Mouse (Mus musculus) forebrain, embryonic 12.5 days (tissue): ENCODE data around the gene Cbr1. TPM values are rescaled to one million over a fixed set of nuclear protein-coding genes. Genes with fewer than 3 reads are reported as not detected.
"Not testable (repeated sequence)": the region's sequence is repeated elsewhere in the genome, so short reads cannot be mapped to it uniquely, and the experiment has no call there.

Experiments
- ATAC-seq: fragments of 200-750 bp; cut with Nextera tagmentation; 2 replicates; pipeline ENCODE4 v1.8.0; 2017; ENCODE audit warnings: moderate TSS enrichment; ENCODE audit not compliant: low FRiP score
- H3K27ac ChIP-seq: fragments of 300-500 bp; sonication (generic); 2 replicates; pipeline ENCODE4 v1.5.1; 2016; ENCODE audit warnings: mild to moderate bottlenecking
- H3K27me3 ChIP-seq: fragments of 300-500 bp; sonication (generic); 2 replicates; pipeline ENCODE4 v1.6.1; 2016; ENCODE audit warnings: mild to moderate bottlenecking
- H3K36me3 ChIP-seq: fragments of 300-500 bp; sonication (generic); replicated peaks from 2 replicates; pipeline ENCODE4 v1.6.1; 2016; ENCODE audit warnings: mild to moderate bottlenecking
- H3K4me1 ChIP-seq: fragments of 300-500 bp; sonication (generic); 2 replicates; pipeline ENCODE4 v1.6.1; 2016
- H3K4me2 ChIP-seq: fragments of 300-500 bp; sonication (generic); 2 replicates; pipeline ENCODE4 v1.6.1; 2016; ENCODE audit warnings: mild to moderate bottlenecking, moderate library complexity
- H3K4me3 ChIP-seq: fragments of 300-500 bp; sonication (generic); replicated peaks from 2 replicates; pipeline ENCODE4 v1.5.1; 2016; ENCODE audit warnings: mild to moderate bottlenecking
- H3K9ac ChIP-seq: fragments of 300-500 bp; sonication (generic); 2 replicates; pipeline ENCODE4 v1.6.1; 2016; ENCODE audit warnings: mild to moderate bottlenecking
- H3K9me3 ChIP-seq: fragments of 300-500 bp; sonication (generic); 2 replicates; pipeline ENCODE4 v1.6.1; 2016
- WGBS: fragments of 180-500 bp; shearing (Covaris S2); methylation state at CpG from one replicate; pipeline ENCODE4 v1.1.7; 2016; 5-methylcytosine and 5-hydroxymethylcytosine counted together
- polyA plus RNA-seq: library from polyadenylated mRNA; unstranded; fragments of >200 nt; fragmentation: Nextera tagmentation; extraction: Ambion mirVana; gene quantifications from 2 replicates; pipeline ENCODE4 v1.2.1, GENCODE M21; 2016

Gene Cbr1
- polyA plus RNA-seq, 1 experiment from 2014 or later = 112 TPM

DNA sequence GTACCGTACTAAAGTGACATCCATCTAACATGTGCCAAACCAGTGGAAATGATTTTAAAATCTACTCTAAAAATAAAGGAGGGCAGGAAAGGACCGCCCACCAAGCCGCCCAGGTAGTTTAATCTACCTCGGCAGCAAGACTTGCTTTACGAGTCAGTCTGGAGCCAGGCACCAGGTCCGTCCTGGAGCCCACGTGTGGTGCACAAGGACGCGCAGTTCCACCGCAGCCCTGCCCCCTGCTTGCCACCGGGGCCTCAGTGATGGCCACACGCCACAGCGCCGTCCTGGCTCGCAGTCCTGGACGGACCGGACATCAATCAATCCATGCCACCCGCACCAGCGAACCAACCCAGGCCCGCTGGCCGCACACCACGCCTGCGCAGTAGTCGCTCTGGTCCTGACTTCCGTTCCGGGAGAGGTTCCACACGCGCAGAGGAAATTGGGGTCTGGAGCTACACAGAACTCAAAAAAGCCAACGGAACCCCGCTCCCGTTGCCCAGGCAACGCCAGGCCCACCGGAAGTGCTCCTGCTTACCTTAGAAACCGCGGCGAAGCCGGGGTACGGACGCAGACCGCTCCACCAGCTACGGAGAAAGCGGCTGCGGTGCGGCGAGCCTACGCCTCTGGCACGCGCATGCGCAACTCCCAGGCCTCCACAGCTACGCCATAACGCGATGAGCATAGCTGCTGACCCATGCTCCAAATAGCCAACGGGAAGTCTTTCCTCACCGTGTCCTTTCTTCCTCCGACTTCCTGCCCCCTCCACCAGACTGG is 2.0 kb upstream of the Cbr1 start, which contains the start of gene Setd4:
Gene Setd4 (minus strand): TSS at position 625 of the 774 bp plus-strand sequence.
- Histone ChIP-seq H3K4me1 (peaks cover 20% of the 10 kb centered on the region), H3K36me3 (no peaks in the 10 kb centered on the region), H3K4me2 (peak within 1 kb of the TSS; percentile 90), H3K9ac (peak within 1 kb of the TSS; percentile 74), H3K27me3 (peaks cover 4% of the 10 kb centered on the region; the same call in 1 of the 2 replicates), H3K9me3 (no peaks in the 10 kb centered on the region), H3K27ac (peak within 1 kb of the TSS; percentile 94), H3K4me3 (peak within 1 kb of the TSS; percentile 62)
- 2% methylated on average over 55 of the region's 55 CpGs for WGBS
- peak; percentile 90 for ATAC-seq

GRCm38 (mm10) chr16:93604481-93604969 is 1.1 kb upstream of the Cbr1 start:
- no peak for ATAC-seq
- Histone ChIP-seq H3K27me3 (peaks cover 4% of the 10 kb centered on the region; the same call in 1 of the 2 replicates), H3K9me3 (no peaks in the 10 kb centered on the region)

DNA sequence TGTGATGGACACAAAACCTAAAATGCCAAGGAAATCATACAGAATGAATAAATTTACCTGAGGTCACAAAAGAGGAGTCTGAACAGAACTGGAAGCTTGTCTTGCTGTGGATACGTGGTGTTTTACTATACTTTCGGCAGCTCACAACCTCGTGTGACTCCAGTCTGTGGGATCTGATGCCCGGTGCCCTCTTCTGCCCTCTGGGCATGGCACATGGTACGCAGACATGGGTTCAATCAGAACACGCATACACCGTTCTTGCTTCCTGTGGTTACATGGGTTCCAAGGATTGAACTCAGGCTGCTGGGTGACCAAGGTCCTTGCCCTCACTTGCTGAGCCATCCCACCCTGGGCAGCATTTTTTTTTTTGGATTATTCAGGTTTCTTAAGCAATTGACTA is 493 bp downstream of the Cbr1 start:
- ATAC-seq = no peak
- H3K36me3 ChIP-seq = peaks cover 10% of the 10 kb centered on the region
- 91% methylated on average over 7 of the region's 7 CpGs for WGBS
- H3K4me1 ChIP-seq = peaks cover 26% of the 10 kb centered on the region
- no peak overlapping the region for H3K9ac ChIP-seq
- H3K4me3 ChIP-seq = no peak overlapping the region
- H3K4me2 ChIP-seq = no peak overlapping the region
- no peaks in the 10 kb centered on the region for H3K9me3 ChIP-seq
- H3K27ac ChIP-seq = no peak overlapping the region
- peaks cover 4% of the 10 kb centered on the region; the same call in 1 of the 2 replicates for H3K27me3 ChIP-seq

More at GRCm38 (mm10) chr16:93604481-93604969, 1.1 kb upstream of the Cbr1 start:
- H3K4me1 ChIP-seq = peaks cover 26% of the 10 kb centered on the region
- H3K4me2 ChIP-seq = peak overlapping the region; percentile 90
- peak overlapping the region; percentile 74 for H3K9ac ChIP-seq
- WGBS = 2% methylated on average over 16 of the region's 16 CpGs
- H3K4me3 ChIP-seq = peak overlapping the region; percentile 62
- H3K27ac ChIP-seq = peak overlapping the region; percentile 94
- no peaks in the 10 kb centered on the region; the same call in 1 of the 2 replicates for H3K36me3 ChIP-seq

- peaks cover 19% of the 10 kb centered on the region for H3K36me3 ChIP-seq
- peak overlapping the region; percentile 76 for H3K4me2 ChIP-seq
- H3K27ac ChIP-seq = peak overlapping the region; percentile 64
- H3K9ac ChIP-seq = peak overlapping the region; percentile 69
- peak overlapping the region; percentile 63 for H3K4me3 ChIP-seq
- peaks cover 4% of the 10 kb centered on the region; the same call in 1 of the 2 replicates for H3K27me3 ChIP-seq
- ATAC-seq = peak; percentile 52
- H3K9me3 ChIP-seq = no peaks in the 10 kb centered on the region
- H3K4me1 ChIP-seq = peaks cover 26% of the 10 kb centered on the region
- under 1% methylated on average over 32 of the region's 32 CpGs for WGBS
Measured at GRCm38 (mm10) chr16:93607669-93608101, 2.0 kb downstream of the Cbr1 start.

DNA sequence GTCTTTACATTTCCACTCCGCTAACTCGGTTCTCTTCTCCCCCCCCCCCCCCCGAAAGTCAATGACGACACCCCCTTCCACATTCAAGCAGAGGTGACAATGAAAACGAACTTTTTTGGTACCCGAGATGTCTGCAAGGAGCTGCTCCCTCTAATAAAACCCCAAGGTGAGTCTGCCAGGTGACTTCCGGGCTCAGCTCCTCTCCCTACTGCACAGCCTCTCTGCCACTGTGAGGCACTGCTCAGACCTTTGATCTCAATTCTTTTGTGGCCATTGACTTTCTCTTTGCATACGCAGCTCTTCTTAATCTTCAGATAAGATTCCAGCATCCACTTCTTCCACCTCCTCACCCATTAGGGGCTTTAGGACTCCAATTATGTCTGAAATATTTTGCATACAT is 3.1 kb downstream of the Cbr1 start:
- Histone ChIP-seq H3K4me2 (peak overlapping the region; percentile 76), H3K9ac (no peak overlapping the region), H3K27me3 (peaks cover 4% of the 10 kb centered on the region; the same call in 1 of the 2 replicates), H3K4me1 (peaks cover 23% of the 10 kb centered on the region), H3K9me3 (no peaks in the 10 kb centered on the region), H3K27ac (no peak overlapping the region), H3K36me3 (peaks cover 19% of the 10 kb centered on the region), H3K4me3 (peak overlapping the region; percentile 63)
- no peak for ATAC-seq
- 73% methylated on average over 8 of the region's 8 CpGs for WGBS

- Histone ChIP-seq H3K27me3 (peaks cover 4% of the 10 kb centered on the region; the same call in 1 of the 2 replicates), H3K9ac (no peak overlapping the region), H3K4me3 (no peak overlapping the region), H3K4me2 (no peak overlapping the region), H3K36me3 (peaks cover 19% of the 10 kb centered on the region), H3K9me3 (no peaks in the 10 kb centered on the region), H3K27ac (no peak overlapping the region), H3K4me1 (peaks cover 15% of the 10 kb centered on the region)
- 94% methylated on average over 4 of the region's 4 CpGs for WGBS
- no peak for ATAC-seq
Measured at GRCm38 (mm10) chr16:93609796-93610195, 4.1 kb downstream of the Cbr1 start.

- no peak overlapping the region for H3K4me3 ChIP-seq
- H3K36me3 ChIP-seq = peaks cover 19% of the 10 kb centered on the region
- no peaks in the 10 kb centered on the region for H3K9me3 ChIP-seq
- H3K4me2 ChIP-seq = no peak overlapping the region
- no peak overlapping the region for H3K9ac ChIP-seq
- 94% methylated on average over 4 of the region's 4 CpGs for WGBS
- H3K27ac ChIP-seq = no peak overlapping the region
- no peaks in the 10 kb centered on the region for H3K27me3 ChIP-seq
- ATAC-seq = no peak
- H3K4me1 ChIP-seq = peaks cover 13% of the 10 kb centered on the region
Measured at GRCm38 (mm10) chr16:93610961-93611360, 5.3 kb downstream of the Cbr1 start.

DNA sequence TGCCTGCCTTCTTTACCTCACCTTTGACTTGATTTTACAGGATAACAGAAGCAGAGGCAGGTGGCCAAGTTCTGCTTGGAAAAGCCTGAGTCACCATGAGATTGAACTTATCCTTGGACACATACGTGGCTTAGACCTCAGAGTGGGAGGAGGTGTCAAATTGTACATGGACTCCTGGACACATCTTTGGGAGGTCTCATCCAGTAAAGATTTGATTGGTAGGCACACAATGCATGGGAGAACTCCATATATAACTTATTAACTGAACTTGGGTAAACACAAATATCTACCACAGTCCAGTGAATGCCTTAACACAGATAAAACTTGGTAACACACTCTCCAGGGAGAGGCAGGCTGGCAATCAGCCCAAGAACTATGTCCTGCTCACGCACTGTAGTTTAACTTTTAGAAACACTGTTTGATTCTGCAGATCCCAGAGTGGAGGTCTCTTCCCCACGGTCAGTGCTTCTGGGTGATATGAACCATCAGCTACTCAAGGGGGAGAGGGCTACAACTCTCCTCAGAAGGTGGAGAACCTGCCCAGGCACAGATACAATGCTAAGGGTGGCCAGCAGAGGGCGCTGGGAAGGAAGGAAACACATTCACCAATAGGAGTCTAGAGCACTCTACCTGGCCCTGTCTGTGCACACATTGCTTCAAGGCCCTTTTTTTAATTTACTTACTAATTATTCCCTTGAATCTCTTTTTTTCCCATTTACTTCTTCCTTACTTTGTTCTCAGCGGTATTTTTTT is 9.6 kb downstream of the Cbr1 start:
- Histone ChIP-seq H3K9ac (no peak overlapping the region), H3K27me3 (no peaks in the 10 kb centered on the region), H3K4me2 (no peak overlapping the region), H3K4me3 (no peak overlapping the region), H3K4me1 (no peaks in the 10 kb centered on the region), H3K9me3 (no peaks in the 10 kb centered on the region), H3K27ac (no peak overlapping the region), H3K36me3 (peaks cover 14% of the 10 kb centered on the region)
- ATAC-seq = no peak
- 40% methylated on average over 5 of the region's 5 CpGs for WGBS

GRCm38 (mm10) chr16:93623759-93624158 is 18.1 kb downstream of the Cbr1 start:
- H3K4me2 ChIP-seq, H3K27me3 ChIP-seq, H3K36me3 ChIP-seq, H3K4me1 ChIP-seq, H3K4me3 ChIP-seq, H3K9ac ChIP-seq, H3K9me3 ChIP-seq, H3K27ac ChIP-seq, ATAC-seq: not testable (repeated sequence)
- WGBS = 88% methylated on average over 4 of the region's 4 CpGs

DNA sequence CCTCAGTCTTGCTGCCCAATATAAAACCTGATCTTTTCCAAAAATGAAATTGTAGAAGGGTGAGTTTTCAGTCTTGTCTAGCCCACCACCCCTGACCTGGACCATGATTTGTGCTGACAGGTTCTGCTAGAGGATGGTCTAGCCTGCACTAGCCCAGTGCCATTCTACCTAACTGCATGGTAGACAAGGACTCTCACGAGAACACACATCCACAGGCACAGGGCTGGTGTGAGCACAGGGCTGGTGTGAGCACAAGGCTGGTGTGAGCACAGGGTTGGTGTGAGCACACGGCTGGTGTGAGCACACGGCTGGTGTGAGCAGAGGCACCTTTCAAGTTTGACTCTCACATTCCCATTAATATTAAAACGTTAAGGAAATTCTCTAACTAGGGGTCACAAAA is 19.0 kb downstream of the Cbr1 start:
- ATAC-seq = no peak
- H3K36me3 ChIP-seq = no peaks in the 10 kb centered on the region
- WGBS = 82% methylated on average over 4 of the region's 4 CpGs
- no peaks in the 10 kb centered on the region for H3K9me3 ChIP-seq
- no peak overlapping the region for H3K4me3 ChIP-seq
- no peaks in the 10 kb centered on the region for H3K4me1 ChIP-seq
- H3K4me2 ChIP-seq = no peak overlapping the region
- H3K9ac ChIP-seq = no peak overlapping the region
- H3K27ac ChIP-seq = no peak overlapping the region
- no peaks in the 10 kb centered on the region for H3K27me3 ChIP-seq

DNA sequence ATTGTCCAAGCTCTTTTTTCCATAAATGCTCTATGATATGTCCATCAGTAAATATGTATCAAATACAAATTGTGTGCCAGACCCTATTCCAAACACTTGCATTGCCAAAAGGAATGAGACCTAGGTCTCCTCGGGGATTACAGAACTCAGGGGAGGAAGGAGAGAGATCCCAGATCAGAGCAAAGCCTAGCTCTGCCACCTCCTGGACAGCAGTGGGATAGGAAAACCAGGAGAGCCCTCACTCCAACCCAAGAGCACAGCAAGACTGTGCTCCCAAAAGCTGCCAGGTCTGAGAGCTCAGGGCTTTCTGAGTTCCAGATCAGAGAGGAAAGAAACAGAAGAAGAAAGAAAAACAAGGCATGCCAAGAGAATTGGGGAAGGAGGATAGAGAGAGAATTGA is 21.1 kb downstream of the Cbr1 start:
- no peaks in the 10 kb centered on the region for H3K27me3 ChIP-seq
- H3K4me1 ChIP-seq = no peaks in the 10 kb centered on the region
- H3K9ac ChIP-seq = no peak overlapping the region
- no peak overlapping the region for H3K4me2 ChIP-seq
- no peak for ATAC-seq
- no peaks in the 10 kb centered on the region for H3K9me3 ChIP-seq
- no peaks in the 10 kb centered on the region for H3K36me3 ChIP-seq
- no peak overlapping the region for H3K4me3 ChIP-seq
- no peak overlapping the region for H3K27ac ChIP-seq
- WGBS = 19% methylated on average over 1 of the region's 1 CpGs

GRCm38 (mm10) chr16:93627761-93628400 is 22.2 kb downstream of the Cbr1 start, which contains the start of gene Gm5678:
Gene Gm5678, plus strand, starts transcription at chr16:93628097.
- H3K36me3 ChIP-seq = no peaks in the 10 kb centered on the region
- no peak within 1 kb of the TSS for H3K4me3 ChIP-seq
- H3K9me3 ChIP-seq = no peaks in the 10 kb centered on the region
- no peak within 1 kb of the TSS for H3K9ac ChIP-seq
- H3K27ac ChIP-seq = no peak within 1 kb of the TSS
- WGBS = 85% methylated on average over 23 of the region's 23 CpGs
- no peaks in the 10 kb centered on the region for H3K27me3 ChIP-seq
- H3K4me2 ChIP-seq = no peak within 1 kb of the TSS
- H3K4me1 ChIP-seq = no peaks in the 10 kb centered on the region
- no peak for ATAC-seq
